Mouse (Mus musculus) fat pad, adult 2 months (tissue): Measurements from ENCODE around the gene Npc1l1.

ENCODE experiments used
- DNase-seq: peaks from one replicate; pipeline ENCODE4 v3.0.0-alpha.2; 2011; ENCODE audit warnings: low read depth, low spot score; ENCODE audit errors: extremely low read depth

Npc1l1 gene

DNA sequence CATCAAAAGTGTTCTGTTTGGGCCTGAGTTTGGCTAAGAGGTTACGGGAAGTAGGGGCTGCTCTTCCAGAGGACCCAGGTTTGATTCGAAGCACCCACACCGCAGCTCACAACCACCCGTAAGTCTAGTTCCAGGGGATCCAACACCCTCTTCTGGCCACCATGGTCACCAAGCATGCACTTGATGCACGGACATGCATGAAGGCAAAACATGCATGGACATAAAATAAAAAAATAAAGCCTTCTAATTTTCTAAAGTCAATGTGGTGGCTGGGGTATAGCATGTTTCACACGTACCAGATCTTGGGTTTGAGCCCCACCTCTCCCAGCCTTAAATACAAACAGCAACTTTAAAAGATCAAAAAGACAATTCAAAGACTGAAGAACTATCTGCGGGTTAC is 65.2 kb downstream of the Npc1l1 start:
- no peak for DNase-seq

DNA sequence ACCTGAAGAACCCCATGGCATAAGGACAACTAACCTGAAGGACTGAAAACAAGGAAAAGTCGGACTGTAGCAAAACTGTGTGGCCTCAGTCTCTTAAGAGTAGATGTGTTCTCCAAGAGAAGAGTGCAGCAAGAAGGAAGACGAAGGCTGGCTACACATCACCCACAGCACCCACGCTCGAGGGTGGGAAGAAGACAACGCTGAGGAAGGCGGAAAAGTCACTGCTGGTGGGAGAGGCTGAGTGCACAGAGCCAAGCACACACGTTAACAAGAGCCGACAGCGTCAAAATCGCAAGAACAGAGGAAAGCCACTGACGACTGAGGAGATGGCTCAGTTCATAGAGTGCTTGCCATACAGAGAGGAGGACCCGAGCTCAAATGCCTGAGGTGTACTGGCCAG is 66.2 kb downstream of the Npc1l1 start:
- no peak for DNase-seq

DNA sequence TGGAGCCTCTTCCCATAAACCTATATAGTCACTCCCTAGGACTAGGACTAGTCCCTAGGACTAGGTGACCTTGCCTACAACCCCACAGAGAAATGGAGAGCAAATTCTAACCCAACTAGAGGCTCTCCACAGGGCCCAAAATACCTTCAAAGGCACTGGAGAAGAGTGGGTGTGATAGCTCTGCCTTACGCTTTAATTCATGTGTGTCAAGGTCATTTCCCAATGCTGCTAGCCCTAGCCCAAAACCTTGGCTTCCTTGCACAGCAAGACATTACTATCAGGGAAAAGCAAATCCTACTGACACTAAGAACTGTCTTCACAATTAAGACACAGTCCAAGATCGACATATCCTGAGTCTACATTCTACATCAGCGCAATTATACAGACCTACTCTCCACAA is 66.9 kb downstream of the Npc1l1 start:
- DNase-seq: no peak

- DNase-seq: no peak
Measured at GRCm38 (mm10) chr11:6161549-6161948, 68.4 kb downstream of the Npc1l1 start.
